Comparison of ENCODE assay signal across 20 mouse cellular contexts in genomic region chr16:95826681-95827401, GRCm38 (mm10).
DNase-seq lines count a peak whose midpoint lies in the region; ATAC-seq and TF ChIP-seq lines count a peak whose summit lies in the region.
"Had no signal": no experiment of that assay in that cellular context is flagged by ENCODE, and none has a peak within 500 bp of the region (broad histone marks: within the 10 kb centered on the region; RNA-seq: fewer than 3 reads in every experiment).

No protein-coding gene starts in this region.

- ATAC-seq in heart, postnatal 0 days (ENCODE audit: insufficient read depth, low read depth), result no peak
- ATAC-seq: forebrain, postnatal 0 days had no signal

- H3K4me1 ChIP-seq in heart, postnatal 0 days (ENCODE audit: control insufficient read depth, insufficient read depth), result peaks cover 35% of the 10 kb centered on the region
- H3K4me1 ChIP-seq in heart, adult 2 months (ENCODE audit: control insufficient read depth, insufficient read depth, low read length), result peaks cover 27% of the 10 kb centered on the region

- H3K79me2 ChIP-seq in heart, adult 2 months (replicated peaks; ENCODE audit: control insufficient read depth, insufficient read depth, low read length), result no peaks in the 10 kb centered on the region

- H3K9ac ChIP-seq in heart, postnatal 0 days (replicated peaks; ENCODE audit: low read depth, low read length), result no peak overlapping the region
- no peak overlapping the region for H3K9ac ChIP-seq in heart, adult 2 months (ENCODE audit: low read depth, low read length)
- H3K9ac ChIP-seq: forebrain, postnatal 0 days; heart, embryonic 15.5 days; limb, embryonic 13.5 days; liver, embryonic 15.5 days; neural tube, embryonic 13.5 days had no signal

- no peaks in the 10 kb centered on the region for H3K27me3 ChIP-seq in heart, postnatal 0 days (ENCODE audit: control insufficient read depth, insufficient read depth, low read length)
- no peaks in the 10 kb centered on the region for H3K27me3 ChIP-seq in heart, adult 2 months (ENCODE audit: control insufficient read depth, insufficient read depth, low read length)
- H3K27me3 ChIP-seq: heart, embryonic 15.5 days; limb, embryonic 13.5 days; neural tube, embryonic 13.5 days had no signal

- intact Hi-C loops in heart, adult 2 months (cut with DNase I), result no loop called here
- intact Hi-C loops in left cerebral cortex, postnatal 4 days (cut with DNase I), result no loop called here

- no peak for DNase-seq in heart, postnatal 0 days (ENCODE audit: low spot score)
- DNase-seq in heart, adult 2 months, result no peak
- peak; percentile 40 for DNase-seq in thymus, postnatal 0 days (ENCODE audit: low spot score)
- DNase-seq in thymus, postnatal 10 days (ENCODE audit: low spot score in 2 of 2), result no peak
- DNase-seq in induced T-regulatory cell, adult 2 months (ENCODE audit: low read depth), result peak; percentile 51
- DNase-seq in lung, adult 18-20 months, result no peak
- DNase-seq in layer of hippocampus, postnatal 10 days (ENCODE audit: low spot score in 2 of 2), result no peak
- no peak for DNase-seq in left cerebral cortex, postnatal 4 days
- DNase-seq: adrenal gland, postnatal 10 days; cerebellum, adult 2 months; forebrain, postnatal 0 days; kidney, adult 11 months; right cerebral cortex, postnatal 4 days had no signal

- 73% methylated on average over 5 of the region's 5 CpGs for WGBS in heart, postnatal 0 days
- WGBS in heart, adult 2 months, result 79% methylated on average over 5 of the region's 5 CpGs

- H3K36me3 ChIP-seq in heart, postnatal 0 days (replicated peaks; ENCODE audit: control insufficient read depth, insufficient read depth, low read length), result no peaks in the 10 kb centered on the region
- peaks cover 3% of the 10 kb centered on the region; the same call in 1 of the 2 replicates for H3K36me3 ChIP-seq in heart, adult 2 months (ENCODE audit: control insufficient read depth, insufficient read depth, low read length)
- H3K36me3 ChIP-seq: heart, embryonic 15.5 days; limb, embryonic 13.5 days; liver, embryonic 15.5 days; midbrain, embryonic 10.5 days; neural tube, embryonic 13.5 days had no signal

- H3K4me3 ChIP-seq in heart, postnatal 0 days (ENCODE audit: low read depth, low read length), result no peak overlapping the region
- H3K4me3 ChIP-seq in heart, adult 2 months, result no peak overlapping the region
- H3K4me3 ChIP-seq: heart, embryonic 15.5 days; layer of hippocampus, adult 2 months; left cerebral cortex, adult 2 months; limb, embryonic 13.5 days; liver, embryonic 15.5 days; midbrain, embryonic 10.5 days; neural tube, embryonic 13.5 days had no signal

- no peak for TF ChIP-seq POLR2A in heart, adult 2 months (IDR thresholded peaks at IDR 0.05; ENCODE audit: insufficient read depth, low read depth, low read length)

- H3K9me3 ChIP-seq in heart, postnatal 0 days (replicated peaks; ENCODE audit: control insufficient read depth, low read length), result no peaks in the 10 kb centered on the region
- H3K9me3 ChIP-seq: heart, embryonic 15.5 days; limb, embryonic 13.5 days; liver, embryonic 15.5 days; midbrain, embryonic 10.5 days; neural tube, embryonic 13.5 days had no signal

- no peak overlapping the region for H3K4me2 ChIP-seq in heart, postnatal 0 days (ENCODE audit: low read depth, low read length)
- H3K4me2 ChIP-seq: heart, embryonic 15.5 days; limb, embryonic 13.5 days; liver, embryonic 15.5 days; neural tube, embryonic 13.5 days had no signal

- peak overlapping the region; percentile 9; the same call in 1 of the 2 replicates for H3K27ac ChIP-seq in heart, postnatal 0 days (ENCODE audit: low read depth)
- no peak overlapping the region for H3K27ac ChIP-seq in heart, adult 2 months
- H3K27ac ChIP-seq: layer of hippocampus, adult 2 months; left cerebral cortex, adult 2 months; limb, embryonic 13.5 days; liver, embryonic 15.5 days; midbrain, embryonic 10.5 days; neural tube, embryonic 13.5 days had no signal

- TF ChIP-seq EP300 in heart, postnatal 0 days (IDR thresholded peaks at IDR 0.05; ENCODE audit: low read depth), result no peak
- TF ChIP-seq EP300 in heart, adult 2 months (IDR thresholded peaks at IDR 0.05; ENCODE audit: insufficient read depth, low read depth, low read length), result no peak

- no peak for TF ChIP-seq CTCF in heart, postnatal 0 days (IDR thresholded peaks at IDR 0.05; ENCODE audit: low read depth)
- no peak for TF ChIP-seq CTCF in heart, adult 2 months (IDR thresholded peaks at IDR 0.05)

Comparison
In these comparisons a context has a peak if more than half of its experiments do, and no peak if none do; other contexts are left out.
1. DNase-seq: peak in thymus, postnatal 0 days (single experiment) and induced T-regulatory cell, adult 2 months (single experiment); none in heart, postnatal 0 days (single experiment), heart, adult 2 months (0 of 2), thymus, postnatal 10 days (0 of 2), lung, adult 18-20 months (0 of 2), layer of hippocampus, postnatal 10 days (0 of 2) and left cerebral cortex, postnatal 4 days (single experiment).